Mouse (Mus musculus) MEL (cell line): ENCODE data around the gene Gm6993.

ENCODE experiments used
- CTCF ChIP-seq, 3 experiments: IDR thresholded peaks in 2 of 3; conservative IDR thresholded peaks in 1 of 3; 2 replicates each; pipeline ENCODE4 v1.5.1; 2011 to 2012; ENCODE audit warnings: low read length in 3 of 3, low read depth in 2 of 3, mild to moderate bottlenecking in 2 of 3, improper control_type of control experiment in 1 of 3, inconsistent platforms in 1 of 3, mixed read lengths in 1 of 3, moderate library complexity in 1 of 3; ENCODE audit not compliant: control insufficient read depth in 1 of 3, insufficient read depth in 1 of 3, poor library complexity in 1 of 3, severe bottlenecking in 1 of 3
- EP300 ChIP-seq, 2 experiments: IDR thresholded peaks; 2 replicates each; pipeline ENCODE4 v1.6.1; 2011; ENCODE audit warnings: improper control_type of control experiment in 2 of 2, low read length in 2 of 2, low read depth in 1 of 2, mild to moderate bottlenecking in 1 of 2
- ETS1 ChIP-seq: IDR thresholded peaks from 2 replicates; pipeline ENCODE4 v1.6.1; 2012; ENCODE audit warnings: low read depth, mild to moderate bottlenecking, inconsistent platforms, low read length, improper control_type of control experiment, moderate library complexity
- HCFC1 ChIP-seq: IDR thresholded peaks from 2 replicates; pipeline ENCODE4 v1.6.1; 2012; ENCODE audit warnings: low read depth, mild to moderate bottlenecking, inconsistent platforms, low read length, improper control_type of control experiment, moderate library complexity
- MEF2A ChIP-seq: IDR thresholded peaks from 2 replicates; pipeline ENCODE4 v1.6.1; 2014; ENCODE audit warnings: low read depth, mild to moderate bottlenecking, inconsistent platforms, low read length, improper control_type of control experiment; ENCODE audit not compliant: poor library complexity, insufficient replicate concordance, severe bottlenecking; ENCODE audit errors: extremely low read depth
- NELFE ChIP-seq: IDR thresholded peaks from 2 replicates; pipeline ENCODE4 v1.6.1; 2011; ENCODE audit warnings: low read depth, low read length, improper control_type of control experiment
- POLR2A ChIP-seq, 2 experiments: IDR thresholded peaks; 2 replicates each; pipeline ENCODE4 v1.6.1; 2011 to 2012; ENCODE audit warnings: low read length in 2 of 2, mild to moderate bottlenecking in 2 of 2, control low read depth in 1 of 2, improper control_type of control experiment in 1 of 2, low read depth in 1 of 2, moderate library complexity in 1 of 2; ENCODE audit not compliant: control insufficient read depth in 1 of 2, insufficient read depth in 1 of 2, poor library complexity in 1 of 2
- POLR2AphosphoS5 ChIP-seq: IDR thresholded peaks from 2 replicates; pipeline ENCODE4 v1.6.1; 2012; ENCODE audit warnings: low read depth, borderline replicate concordance, mild to moderate bottlenecking, inconsistent platforms, low read length, moderate library complexity, mixed read lengths
- SMC3 ChIP-seq: IDR thresholded peaks from 2 replicates; pipeline ENCODE4 v1.6.1; 2011; ENCODE audit warnings: low read depth, low read length, improper control_type of control experiment
- TBP ChIP-seq: IDR thresholded peaks from 2 replicates; pipeline ENCODE4 v1.8.0; 2011; ENCODE audit warnings: low read depth, low read length, improper control_type of control experiment
- UBTF ChIP-seq: IDR thresholded peaks from 2 replicates; pipeline ENCODE4 v1.6.1; 2012; ENCODE audit warnings: low read depth, mild to moderate bottlenecking, inconsistent platforms, low read length, improper control_type of control experiment, moderate library complexity, borderline replicate concordance; ENCODE audit not compliant: insufficient read depth
- USF1 ChIP-seq: IDR thresholded peaks from 2 replicates; pipeline ENCODE4 v1.6.1; 2014; ENCODE audit warnings: low read depth, mild to moderate bottlenecking, inconsistent platforms, low read length, improper control_type of control experiment, moderate library complexity
- ZKSCAN1 ChIP-seq: IDR thresholded peaks from 2 replicates; pipeline ENCODE4 v1.6.1; 2012; ENCODE audit warnings: low read depth, mild to moderate bottlenecking, inconsistent platforms, low read length, improper control_type of control experiment, moderate library complexity
- ZNF384 ChIP-seq: IDR thresholded peaks from 2 replicates; pipeline ENCODE4 v1.6.1; 2012; ENCODE audit warnings: low read depth, mild to moderate bottlenecking, inconsistent platforms, low read length, improper control_type of control experiment

DNA sequence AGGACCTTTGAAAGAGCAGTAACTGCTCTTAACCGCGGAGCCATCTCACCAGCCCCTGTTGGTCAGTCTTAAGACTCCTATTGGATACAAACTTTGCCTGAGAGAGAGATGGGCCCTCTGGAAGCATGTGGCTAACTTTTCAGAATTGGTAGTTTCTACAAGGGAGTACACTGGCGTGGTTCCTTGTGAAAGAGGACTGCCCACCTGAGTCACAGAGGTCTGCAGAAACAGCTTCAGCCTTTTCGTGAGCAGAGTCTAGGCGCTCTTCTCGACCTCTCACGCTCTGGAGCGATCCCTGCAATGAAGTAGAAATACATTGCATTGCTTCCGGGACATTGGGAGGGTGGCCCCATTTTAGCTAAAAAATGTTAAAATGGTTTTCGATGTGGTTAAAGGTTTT lies 29.8 kb downstream of the Gm6993 start:
- no peak for TF ChIP-seq MEF2A
- TF ChIP-seq POLR2A (IDR thresholded peaks at IDR 0.05; ENCODE audit: control insufficient read depth in 1 of 2, insufficient read depth in 1 of 2, low read depth in 1 of 2, low read length in 2 of 2, poor library complexity in 1 of 2): no peak
- no peak for TF ChIP-seq EP300 (IDR thresholded peaks at IDR 0.05; ENCODE audit: low read depth in 1 of 2, low read length in 2 of 2)
- TF ChIP-seq ZKSCAN1: no peak
- no peak for TF ChIP-seq SMC3
- TF ChIP-seq USF1: no peak
- TF ChIP-seq CTCF (IDR thresholded peaks at IDR 0.05 in 2 of 3, conservative IDR thresholded peaks at IDR 0.05 in 1 of 3; ENCODE audit: control insufficient read depth in 1 of 3, insufficient read depth in 1 of 3, low read depth in 2 of 3, low read length in 3 of 3, poor library complexity in 1 of 3, severe bottlenecking in 1 of 3): no peak
- no peak for TF ChIP-seq HCFC1
- no peak for TF ChIP-seq TBP
- TF ChIP-seq ZNF384: no peak
- TF ChIP-seq ETS1: no peak
- no peak for TF ChIP-seq UBTF
- no peak for TF ChIP-seq POLR2AphosphoS5
- TF ChIP-seq NELFE: no peak
